28 mouse cellular contexts compared by ENCODE assay signal in genomic region chr10:83191476-83191875, GRCm38 (mm10).
DNase-seq lines count a peak whose midpoint lies in the region; ATAC-seq and TF ChIP-seq lines count a peak whose summit lies in the region.
"Had no signal": no experiment of that assay in that cellular context is flagged by ENCODE, and none has a peak within 500 bp of the region (broad histone marks: within the 10 kb centered on the region; RNA-seq: fewer than 3 reads in every experiment).

No protein-coding gene starts in this region.

- DNase-seq in heart, postnatal 0 days (ENCODE audit: low spot score): no peak
- DNase-seq in kidney, adult 2 months: peak; percentile 81
- no peak for DNase-seq in kidney, postnatal 0 days (ENCODE audit: low spot score)
- DNase-seq in kidney, postnatal 36 days: peak; percentile 56 to 62
- no peak for DNase-seq in limb, embryonic 10.5 days (ENCODE audit: low spot score)
- DNase-seq: adrenal gland, postnatal 10 days; adrenal gland, postnatal 36 days; B cell, adult 2 months; cerebellum, adult 18-20 months; cerebellum, adult 9-11 months; cerebellum, postnatal 25 days; forebrain, postnatal 0 days; gastrocnemius, adult 2 months; gastrocnemius, postnatal 14 days; heart, adult 18-20 months; heart, postnatal 14 days; heart, postnatal 4 days had no signal

- peak overlapping the region; percentile 27; the same call in 1 of the 2 replicates for H3K27ac ChIP-seq in heart, postnatal 0 days (ENCODE audit: low read depth)
- no peak overlapping the region for H3K27ac ChIP-seq in heart, embryonic 11.5 days (ENCODE audit: low read depth, low read length)
- H3K27ac ChIP-seq in kidney, adult 2 months (ENCODE audit: insufficient read depth, low read depth, low read length): peak overlapping the region; percentile 83
- no peak overlapping the region for H3K27ac ChIP-seq in kidney, embryonic 16.5 days (ENCODE audit: low read length)
- no peak overlapping the region for H3K27ac ChIP-seq in kidney, postnatal 0 days
- H3K27ac ChIP-seq in limb, embryonic 10.5 days: no peak overlapping the region
- H3K27ac ChIP-seq: embryonic facial prominence, embryonic 12.5 days; embryonic facial prominence, embryonic 15.5 days; gastrocnemius, adult 2 months; heart, embryonic 10.5 days; hindbrain, embryonic 14.5 days; hindbrain, postnatal 0 days had no signal

- no peak for TF ChIP-seq CTCF in heart, postnatal 0 days (IDR thresholded peaks at IDR 0.05; ENCODE audit: low read depth)
- no peak for TF ChIP-seq CTCF in kidney, adult 2 months (conservative IDR thresholded peaks at IDR 0.05; ENCODE audit: insufficient read depth, insufficient read length, low read depth, low read length)
- TF ChIP-seq CTCF in kidney, postnatal 0 days (IDR thresholded peaks at IDR 0.05; ENCODE audit: low read depth): no peak

- no peak for TF ChIP-seq EP300 in heart, postnatal 0 days (IDR thresholded peaks at IDR 0.05; ENCODE audit: low read depth)

- no peak overlapping the region for H3K4me3 ChIP-seq in heart, postnatal 0 days (ENCODE audit: low read depth, low read length)
- no peak overlapping the region for H3K4me3 ChIP-seq in heart, embryonic 11.5 days (ENCODE audit: low read depth, low read length)
- H3K4me3 ChIP-seq in kidney, adult 2 months (ENCODE audit: insufficient read depth, low read depth, low read length): no peak overlapping the region
- no peak overlapping the region for H3K4me3 ChIP-seq in kidney, embryonic 16.5 days (ENCODE audit: low read length)
- H3K4me3 ChIP-seq in kidney, postnatal 0 days (replicated peaks; ENCODE audit: low read depth, low read length): no peak overlapping the region
- no peak overlapping the region for H3K4me3 ChIP-seq in limb, embryonic 10.5 days
- H3K4me3 ChIP-seq: embryonic facial prominence, embryonic 12.5 days; embryonic facial prominence, embryonic 15.5 days; gastrocnemius, adult 2 months; heart, embryonic 10.5 days had no signal

- H3K4me1 ChIP-seq in heart, postnatal 0 days (ENCODE audit: control insufficient read depth, insufficient read depth): peaks cover 20% of the 10 kb centered on the region; the same call in 1 of the 2 replicates
- peaks cover 5% of the 10 kb centered on the region; the same call in 1 of the 2 replicates for H3K4me1 ChIP-seq in heart, embryonic 11.5 days (ENCODE audit: control insufficient read depth, insufficient read depth, low read length)
- H3K4me1 ChIP-seq in kidney, adult 2 months (ENCODE audit: control insufficient read depth, insufficient read depth, low read length): 0 out of 2 replicates have a peak, but pooled peaks cover 8% of the 10 kb centered on the region
- 0 out of 2 replicates have a peak, but pooled peaks cover 6% of the 10 kb centered on the region for H3K4me1 ChIP-seq in kidney, embryonic 16.5 days (ENCODE audit: insufficient read depth, low read length)
- no peaks in the 10 kb centered on the region for H3K4me1 ChIP-seq in kidney, postnatal 0 days (replicated peaks; ENCODE audit: insufficient read depth, low read length)
- no peaks in the 10 kb centered on the region for H3K4me1 ChIP-seq in limb, embryonic 10.5 days
- H3K4me1 ChIP-seq: embryonic facial prominence, embryonic 12.5 days had no signal

- ATAC-seq in heart, postnatal 0 days (ENCODE audit: insufficient read depth, low read depth): no peak
- ATAC-seq in heart, embryonic 11.5 days (replicated peaks; ENCODE audit: insufficient number of reproducible peaks, low FRiP score, low TSS enrichment): no peak
- no peak for ATAC-seq in kidney, embryonic 16.5 days (ENCODE audit: low FRiP score, low TSS enrichment)
- ATAC-seq in kidney, postnatal 0 days (replicated peaks; ENCODE audit: low FRiP score, low read depth): 0 out of 2 replicates have a peak, but pooled peaks have one; percentile 44
- ATAC-seq: forebrain, embryonic 14.5 days; forebrain, postnatal 0 days; hindbrain, postnatal 0 days; Patski had no signal

- no peak overlapping the region for H3K4me2 ChIP-seq in heart, postnatal 0 days (ENCODE audit: low read depth, low read length)
- H3K4me2 ChIP-seq in heart, embryonic 11.5 days: no peak overlapping the region
- no peak overlapping the region for H3K4me2 ChIP-seq in kidney, embryonic 16.5 days (replicated peaks; ENCODE audit: low read depth, low read length)
- no peak overlapping the region for H3K4me2 ChIP-seq in kidney, postnatal 0 days (ENCODE audit: low read length)
- H3K4me2 ChIP-seq: embryonic facial prominence, embryonic 12.5 days; embryonic facial prominence, embryonic 15.5 days; hindbrain, embryonic 14.5 days had no signal

- H3K9ac ChIP-seq in heart, postnatal 0 days (replicated peaks; ENCODE audit: low read depth, low read length): no peak overlapping the region
- no peak overlapping the region for H3K9ac ChIP-seq in heart, embryonic 11.5 days (ENCODE audit: low read depth, low read length)
- no peak overlapping the region for H3K9ac ChIP-seq in kidney, embryonic 16.5 days (replicated peaks; ENCODE audit: low read length)
- no peak overlapping the region for H3K9ac ChIP-seq in kidney, postnatal 0 days (ENCODE audit: low read depth, low read length)
- H3K9ac ChIP-seq: embryonic facial prominence, embryonic 12.5 days; embryonic facial prominence, embryonic 15.5 days; forebrain, postnatal 0 days; hindbrain, embryonic 14.5 days had no signal

- H3K27me3 ChIP-seq in heart, postnatal 0 days (ENCODE audit: control insufficient read depth, insufficient read depth, low read length): no peaks in the 10 kb centered on the region
- no peaks in the 10 kb centered on the region for H3K27me3 ChIP-seq in heart, embryonic 11.5 days (ENCODE audit: control insufficient read depth, insufficient read depth, low read length)
- no peaks in the 10 kb centered on the region for H3K27me3 ChIP-seq in kidney, adult 2 months (replicated peaks; ENCODE audit: control insufficient read depth, insufficient read depth, low read length)
- no peaks in the 10 kb centered on the region for H3K27me3 ChIP-seq in kidney, embryonic 16.5 days (ENCODE audit: insufficient read depth, low read length)
- H3K27me3 ChIP-seq in kidney, postnatal 0 days (ENCODE audit: insufficient read depth, low read length): no peaks in the 10 kb centered on the region
- no peaks in the 10 kb centered on the region for H3K27me3 ChIP-seq in limb, embryonic 10.5 days (ENCODE audit: low read depth, poor library complexity, severe bottlenecking)
- H3K27me3 ChIP-seq: CH12.LX; embryonic facial prominence, embryonic 12.5 days; embryonic facial prominence, embryonic 15.5 days; Patski had no signal

- WGBS in heart, postnatal 0 days: 95% methylated on average over 17 of the region's 17 CpGs
- 93% methylated on average over 17 of the region's 17 CpGs for WGBS in heart, embryonic 11.5 days (ENCODE audit: insufficient replicate concordance)
- 64% methylated on average over 17 of the region's 17 CpGs for WGBS in kidney, adult 2 months
- WGBS in kidney, embryonic 16.5 days: 92% methylated on average over 17 of the region's 17 CpGs
- WGBS in kidney, postnatal 0 days: 91% methylated on average over 17 of the region's 17 CpGs
- 95% methylated on average over 17 of the region's 17 CpGs for WGBS in limb, embryonic 10.5 days

- no peak for TF ChIP-seq POLR2A in kidney, adult 2 months (IDR thresholded peaks at IDR 0.05; ENCODE audit: low read depth, low read length)

- no peaks in the 10 kb centered on the region for H3K9me3 ChIP-seq in heart, postnatal 0 days (replicated peaks; ENCODE audit: control insufficient read depth, low read length)
- no peaks in the 10 kb centered on the region for H3K9me3 ChIP-seq in heart, embryonic 11.5 days (replicated peaks; ENCODE audit: control insufficient read depth, low read length)
- H3K9me3 ChIP-seq in kidney, embryonic 16.5 days (ENCODE audit: low read length): no peaks in the 10 kb centered on the region
- no peaks in the 10 kb centered on the region for H3K9me3 ChIP-seq in kidney, postnatal 0 days (replicated peaks; ENCODE audit: low read length)
- H3K9me3 ChIP-seq in limb, embryonic 10.5 days (replicated peaks): no peaks in the 10 kb centered on the region
- H3K9me3 ChIP-seq: embryonic facial prominence, embryonic 12.5 days; embryonic facial prominence, embryonic 15.5 days; G1E; heart, embryonic 10.5 days had no signal

- H3K36me3 ChIP-seq in heart, postnatal 0 days (replicated peaks; ENCODE audit: control insufficient read depth, insufficient read depth, low read length): no peaks in the 10 kb centered on the region
- no peaks in the 10 kb centered on the region for H3K36me3 ChIP-seq in heart, embryonic 11.5 days (ENCODE audit: control insufficient read depth, insufficient read depth, low read length)
- no peaks in the 10 kb centered on the region for H3K36me3 ChIP-seq in kidney, adult 2 months (ENCODE audit: control insufficient read depth, insufficient read depth, low read length)
- H3K36me3 ChIP-seq in kidney, embryonic 16.5 days (ENCODE audit: insufficient read depth, low read length): peaks cover 8% of the 10 kb centered on the region
- 0 out of 2 replicates have a peak, but pooled peaks cover 4% of the 10 kb centered on the region for H3K36me3 ChIP-seq in kidney, postnatal 0 days (ENCODE audit: insufficient read depth, low read length)
- peaks cover 5% of the 10 kb centered on the region for H3K36me3 ChIP-seq in limb, embryonic 10.5 days
- H3K36me3 ChIP-seq: embryonic facial prominence, embryonic 12.5 days had no signal

Comparison
In these comparisons a context has a peak if more than half of its experiments do, and no peak if none do; other contexts are left out.
1. DNase-seq: peak in kidney, adult 2 months (single experiment) and kidney, postnatal 36 days (2 of 2); none in heart, postnatal 0 days (single experiment), kidney, postnatal 0 days (single experiment) and limb, embryonic 10.5 days (single experiment).
2. H3K27ac ChIP-seq: peak in heart, postnatal 0 days (single experiment) and kidney, adult 2 months (single experiment); none in heart, embryonic 11.5 days (single experiment), kidney, embryonic 16.5 days (single experiment), kidney, postnatal 0 days (single experiment) and limb, embryonic 10.5 days (single experiment).